Mouse (Mus musculus): ENCODE data around the gene Degs1.

The Degs1 gene

GRCm38 (mm10) chr1:182280046-182280445, 2.6 kb downstream of the Degs1 start:
- no peak for DNase-seq

DNA sequence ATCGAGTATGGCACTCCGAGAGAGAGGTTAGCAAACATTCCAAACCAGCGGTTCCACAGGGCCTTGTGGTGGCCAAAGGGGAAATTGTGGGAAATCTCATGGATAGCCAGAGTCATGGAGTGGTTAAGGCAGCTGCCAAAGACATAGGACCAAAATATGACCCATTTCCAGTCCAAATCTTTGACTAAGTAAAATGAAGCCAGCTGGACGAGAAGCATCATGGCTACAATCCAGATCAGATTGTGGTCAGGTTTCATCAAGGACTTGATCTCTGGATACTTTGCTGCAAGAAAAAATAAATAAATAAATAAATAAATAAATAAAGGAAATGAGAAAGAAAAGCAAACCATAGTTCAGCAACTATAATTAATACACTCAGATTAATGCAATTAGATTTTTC, 3.2 kb downstream of the Degs1 start:
- no peak for DNase-seq

DNA sequence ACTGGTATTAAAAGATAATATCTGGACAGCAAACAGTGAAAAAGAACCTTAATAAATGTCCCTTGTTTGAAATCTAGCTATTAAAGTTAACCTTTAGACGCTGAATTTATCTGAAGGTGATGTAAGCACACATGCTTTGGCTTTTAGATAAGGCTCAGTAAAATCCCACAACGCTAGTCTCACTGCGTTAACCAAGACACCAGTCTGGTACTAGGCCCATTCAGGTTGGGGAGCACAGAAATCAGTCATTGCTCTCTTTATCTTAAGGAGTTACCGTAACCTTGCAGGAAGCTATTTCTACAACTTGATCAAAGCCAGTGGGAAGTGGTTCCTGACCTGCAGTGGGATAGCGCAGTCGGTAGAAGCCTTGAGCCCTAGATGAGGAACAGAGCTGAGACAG, 7.5 kb downstream of the Degs1 start:
- no peak for DNase-seq

GRCm38 (mm10) chr1:182271632-182272031, 11.0 kb downstream of the Degs1 start:
- DNase-seq, result peak in 1 of 2 experiments; percentile 42

GRCm38 (mm10) chr1:182271130-182271529, 11.5 kb downstream of the Degs1 start:
- peak; percentile 83 to 91 for DNase-seq

GRCm38 (mm10) chr1:182268317-182268716, 14.3 kb downstream of the Degs1 start:
- peak; percentile 86 to 93 for DNase-seq

- no peak for DNase-seq
Measured at GRCm38 (mm10) chr1:182266028-182266525, 16.5 kb downstream of the Degs1 start.

- no peak for DNase-seq
Measured at GRCm38 (mm10) chr1:182256041-182256680, 26.4 kb downstream of the Degs1 start.

DNA sequence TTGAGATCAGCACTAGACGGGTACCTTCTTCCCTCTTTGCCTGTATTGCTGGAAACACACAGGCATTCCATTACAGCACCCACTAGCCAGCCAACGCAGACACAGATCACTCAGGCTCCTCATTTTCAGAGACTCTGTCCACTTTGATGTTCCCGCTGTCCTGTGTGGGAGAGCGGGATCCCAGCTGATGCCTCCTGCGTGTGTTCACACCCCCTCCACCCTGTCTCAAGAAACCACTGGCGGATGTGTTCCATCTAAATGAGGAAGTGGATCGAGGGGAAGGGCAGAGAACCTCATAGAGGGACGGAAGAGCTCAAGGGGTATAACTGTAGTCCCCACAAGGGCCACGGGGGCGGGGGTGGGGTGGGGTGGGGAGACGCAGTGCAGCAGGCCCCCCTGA, 27.6 kb downstream of the Degs1 start:
- no peak for DNase-seq

DNA sequence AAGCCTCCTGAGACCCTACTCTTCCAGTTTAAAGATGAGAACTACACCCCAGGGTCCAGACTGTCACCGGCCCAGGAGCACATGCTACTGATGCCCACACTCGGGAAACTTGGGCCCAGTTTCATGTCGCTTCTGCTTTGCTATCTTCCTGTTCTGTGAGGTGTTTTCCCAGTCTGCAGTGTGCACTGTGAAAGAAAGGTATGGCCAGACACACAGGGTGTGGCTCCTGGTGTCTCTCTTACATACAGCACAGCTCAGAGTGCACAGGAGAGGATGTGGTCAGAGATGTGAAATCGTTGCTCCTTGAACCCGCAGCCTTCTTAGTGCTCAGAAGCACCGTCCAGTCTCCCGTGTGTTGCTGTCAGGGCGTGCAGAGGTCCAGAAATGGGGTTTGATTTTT, 28.0 kb downstream of the Degs1 start:
- no peak for DNase-seq

GRCm38 (mm10) chr1:182253756-182254534, 28.7 kb downstream of the Degs1 start:
- DNase-seq, result no peak

- no peak for DNase-seq
Measured at GRCm38 (mm10) chr1:182252534-182253171, 30.0 kb downstream of the Degs1 start.

- DNase-seq, result no peak
Measured at GRCm38 (mm10) chr1:182250734-182251133, 31.9 kb downstream of the Degs1 start.

DNA sequence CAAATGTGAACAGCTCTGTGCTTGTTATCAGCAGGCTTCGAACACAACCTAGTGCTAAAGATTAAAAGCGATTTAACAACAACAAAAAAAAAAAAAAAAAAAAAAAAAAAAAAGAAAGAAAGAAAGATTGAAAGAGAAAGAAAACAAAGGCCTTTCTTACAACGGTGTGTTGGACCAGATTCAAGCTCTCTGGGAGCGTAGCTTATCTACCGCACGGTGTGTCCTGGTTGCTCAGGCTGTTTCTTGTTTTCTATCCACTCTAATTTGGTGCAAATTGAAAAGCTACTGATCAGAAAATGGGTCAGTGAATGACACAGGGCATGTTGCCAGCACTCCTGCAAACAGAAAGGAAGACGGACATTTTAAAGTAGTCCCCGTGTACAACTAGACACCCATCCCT, 33.3 kb downstream of the Degs1 start:
- DNase-seq, result no peak

DNA sequence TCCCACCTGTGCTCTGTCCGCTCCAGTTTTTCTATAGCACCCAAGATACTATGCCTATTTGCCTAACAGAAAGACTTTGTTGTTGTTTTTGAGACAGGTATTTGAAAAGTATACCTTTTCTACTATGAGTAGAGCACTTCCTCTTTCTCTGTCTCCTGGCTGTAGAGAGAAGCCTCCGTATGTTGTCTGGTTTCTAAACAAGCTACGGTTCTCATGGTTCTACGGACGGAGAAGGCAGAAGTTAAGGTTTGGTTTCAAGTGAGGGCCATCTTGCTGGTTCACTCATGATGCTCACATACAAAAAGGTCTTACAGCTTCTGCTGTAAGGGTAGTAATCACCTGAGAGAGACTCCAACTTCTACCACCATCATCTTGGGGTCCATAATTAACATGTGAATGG, 37.6 kb downstream of the Degs1 start:
- DNase-seq, result no peak

GRCm38 (mm10) chr1:182238056-182238703, 44.4 kb downstream of the Degs1 start:
- no peak for DNase-seq

GRCm38 (mm10) chr1:182237386-182237785, 45.2 kb downstream of the Degs1 start:
- DNase-seq, result no peak

DNA sequence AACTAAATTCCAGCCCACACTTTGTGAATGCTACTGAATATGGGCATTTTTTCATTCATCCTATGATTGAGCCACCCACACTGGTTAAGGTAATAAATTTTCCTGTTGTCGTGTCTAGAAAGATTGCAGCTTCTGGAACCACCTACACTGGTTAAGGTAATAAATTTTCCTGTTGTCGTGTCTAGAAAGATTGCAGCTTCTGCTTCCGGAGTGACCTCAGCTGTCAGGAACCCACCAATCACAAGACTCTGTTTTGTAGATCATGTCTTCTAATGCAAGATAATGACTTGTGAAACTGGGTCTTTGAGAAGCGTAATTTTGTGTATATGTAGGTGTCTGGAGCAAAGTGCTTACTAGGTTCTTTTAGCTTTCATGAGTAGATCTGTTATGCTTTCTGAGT, 47.4 kb downstream of the Degs1 start:
- DNase-seq, result no peak

DNA sequence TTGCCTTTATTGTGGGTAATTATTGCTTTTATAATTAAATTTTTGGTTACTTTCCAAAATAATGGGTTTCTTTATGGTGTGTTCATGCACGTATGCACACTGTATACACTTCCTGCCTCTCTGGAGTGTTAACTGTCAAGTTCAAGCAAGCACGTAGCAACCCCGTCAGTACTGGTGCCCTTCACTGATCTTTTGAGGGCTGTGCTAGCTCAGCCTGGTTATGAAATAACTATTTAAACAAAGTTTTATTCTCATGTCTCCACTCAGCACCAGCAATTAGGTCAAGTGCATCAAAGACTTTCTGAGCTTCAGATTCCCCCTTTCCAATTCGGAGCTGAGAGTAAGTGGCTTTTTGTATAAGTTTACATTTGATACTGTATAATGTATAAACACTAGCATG, 53.2 kb downstream of the Degs1 start:
- no peak for DNase-seq

- peak; percentile 17 to 34 for DNase-seq
Measured at GRCm38 (mm10) chr1:182227141-182227963, 55.3 kb downstream of the Degs1 start.

DNA sequence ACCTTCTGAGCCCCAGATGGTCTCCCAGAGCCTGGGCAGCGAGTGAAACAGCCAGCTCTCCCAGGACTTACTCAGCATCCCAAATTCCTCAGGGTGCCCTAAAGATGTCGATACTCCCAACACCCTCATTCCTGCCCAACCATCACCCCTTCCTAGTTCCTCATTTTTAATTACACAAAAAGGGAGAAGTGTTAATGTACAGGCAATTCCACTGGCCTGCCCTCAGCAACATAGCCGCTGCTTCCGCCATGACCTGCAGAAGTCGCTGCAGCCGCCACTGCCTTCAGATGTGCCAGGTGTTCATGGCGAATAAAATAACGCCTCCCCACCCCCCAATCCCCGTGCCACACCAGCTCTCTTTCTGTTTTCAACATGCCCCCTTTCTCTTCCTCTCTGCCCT, 56.3 kb downstream of the Degs1 start:
- DNase-seq, result no peak
